Mouse (Mus musculus) intestine, embryonic 16.5 days (tissue): ENCODE data around the gene Ncbp3. TPM values are rescaled to one million over a fixed set of nuclear protein-coding genes. Genes with fewer than 3 reads are reported as not detected.
A peak's percentile ranks its signal among the peaks of the same experiment; 100 is the strongest.

Experiments used
- ATAC-seq: fragments of 200-750 bp; cut with Nextera tagmentation; 2 replicates; pipeline ENCODE4 v1.8.0; 2017; ENCODE audit warnings: moderate TSS enrichment, moderate library complexity
- H3K27ac ChIP-seq: fragments of 300-500 bp; sonication (generic); 2 replicates; pipeline ENCODE4 v1.5.1; 2014; ENCODE audit warnings: mild to moderate bottlenecking, low read length
- H3K27me3 ChIP-seq: fragments of 300-500 bp; sonication (generic); replicated peaks from 2 replicates; pipeline ENCODE4 v1.6.1; 2014; ENCODE audit warnings: low read length, control low read depth, mixed read lengths; ENCODE audit not compliant: control insufficient read depth, insufficient read depth
- H3K36me3 ChIP-seq: fragments of 300-500 bp; sonication (generic); 2 replicates; pipeline ENCODE4 v1.6.1; 2014; ENCODE audit warnings: low read length, control low read depth; ENCODE audit not compliant: control insufficient read depth, insufficient read depth
- H3K4me1 ChIP-seq: fragments of 300-500 bp; sonication (generic); 2 replicates; pipeline ENCODE4 v1.6.1; 2014; ENCODE audit warnings: low read length, control low read depth, mixed read lengths; ENCODE audit not compliant: control insufficient read depth, insufficient read depth
- H3K4me2 ChIP-seq: fragments of 300-500 bp; sonication (generic); 2 replicates; pipeline ENCODE4 v1.6.1; 2014; ENCODE audit warnings: low read depth, low read length, control low read depth
- H3K4me3 ChIP-seq: fragments of 300-500 bp; sonication (generic); 2 replicates; pipeline ENCODE4 v1.5.1; 2014; ENCODE audit warnings: mild to moderate bottlenecking, low read length
- H3K9ac ChIP-seq: fragments of 300-500 bp; sonication (generic); 2 replicates; pipeline ENCODE4 v1.6.1; 2014; ENCODE audit warnings: low read depth, low read length
- H3K9me3 ChIP-seq: fragments of 300-500 bp; sonication (generic); 2 replicates; pipeline ENCODE4 v1.6.1; 2016; ENCODE audit warnings: low read length, control low read depth; ENCODE audit not compliant: control insufficient read depth
- WGBS: fragments of 180-500 bp; shearing (Covaris S2); extraction: QIAGEN DNeasy Blood & Tissue Kit; methylation state at CpG from one replicate; pipeline ENCODE4 v1.1.7; 2014; 5-methylcytosine and 5-hydroxymethylcytosine counted together
- polyA plus RNA-seq: library from polyadenylated mRNA; unstranded; fragments of >200 nt; fragmentation: Nextera tagmentation; extraction: Ambion mirVana; gene quantifications from 2 replicates; pipeline ENCODE4 v1.2.1, GENCODE M21; 2015

Gene Ncbp3
- polyA plus RNA-seq, 1 experiment from 2014 or later = 8.3 TPM

DNA sequence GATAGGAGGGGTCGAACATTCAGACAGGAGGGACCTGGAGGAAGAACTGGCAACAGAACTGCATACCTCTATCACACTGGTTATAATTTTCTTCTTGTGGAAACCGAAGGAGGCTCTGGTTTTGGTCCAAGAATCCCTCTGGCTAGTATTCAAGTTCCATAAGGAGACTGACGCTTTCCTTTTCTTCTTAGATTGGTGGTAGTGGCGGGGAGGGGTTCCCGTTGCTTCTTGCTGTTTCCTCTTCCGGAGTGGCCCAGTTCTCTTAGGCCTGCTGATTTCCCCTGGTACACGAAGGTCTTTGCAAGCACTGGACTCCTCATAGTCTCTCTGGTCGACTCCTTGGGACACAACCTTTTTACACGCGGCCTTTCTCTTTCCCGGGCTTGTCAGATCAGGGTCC is 89.5 kb downstream of the Ncbp3 start:
- Histone ChIP-seq H3K4me3 (peak overlapping the region; percentile 92), H3K27ac (peak overlapping the region; percentile 14; the same call in 1 of the 2 replicates), H3K27me3 (no peaks in the 10 kb centered on the region), H3K9ac (peak overlapping the region; percentile 82), H3K36me3 (no peaks in the 10 kb centered on the region), H3K4me1 (peaks cover 24% of the 10 kb centered on the region), H3K4me2 (peak overlapping the region; percentile 72), H3K9me3 (no peaks in the 10 kb centered on the region)
- WGBS = 19% methylated on average over 11 of the region's 11 CpGs
- ATAC-seq = peak; percentile 26; the same call in 1 of the 2 replicates

- H3K4me3 ChIP-seq = peak within 1 kb of the TSS; percentile 92
- H3K4me2 ChIP-seq = peak within 1 kb of the TSS; percentile 72
- WGBS = under 1% methylated on average over 84 of the region's 84 CpGs
- H3K27ac ChIP-seq = peak within 1 kb of the TSS; percentile 14; the same call in 1 of the 2 replicates
- no peaks in the 10 kb centered on the region for H3K36me3 ChIP-seq
- H3K27me3 ChIP-seq = no peaks in the 10 kb centered on the region
- H3K9me3 ChIP-seq = no peaks in the 10 kb centered on the region
- H3K4me1 ChIP-seq = peaks cover 24% of the 10 kb centered on the region
- peak; percentile 88 for ATAC-seq
- H3K9ac ChIP-seq = peak within 1 kb of the TSS; percentile 82
These were observed 90.3 kb downstream of the Ncbp3 start, which contains the start of gene Haspin for GRCm38 (mm10) chr11:73137591-73138501. TSS of gene Haspin (minus strand) at chr11:73138294.

Other genes with a start within 250 kb of the Ncbp3 start
- 28.1 and 28.8 TPM in 2 replicates for gene Atp2a3, start 86.6 kb upstream of the Ncbp3 start, polyA plus RNA-seq
- 15.7 and 16.5 TPM in 2 replicates for gene P2rx1, start 48.7 kb upstream of the Ncbp3 start, polyA plus RNA-seq
- gene Camkk1, start 28.8 kb upstream of the Ncbp3 start, polyA plus RNA-seq = 8.1 and 8.9 TPM in 2 replicates
- 0.37 TPM in 2 replicates for gene Itgae, start 42.8 kb downstream of the Ncbp3 start, polyA plus RNA-seq
- 13.1 and 14.1 TPM in 2 replicates for gene Haspin, start 90.5 kb downstream of the Ncbp3 start, polyA plus RNA-seq
- 0.12 TPM in 1 of 2 replicates, not detected in the other for gene P2rx5, start 112.6 kb downstream of the Ncbp3 start, polyA plus RNA-seq
- 116 and 121 TPM in 2 replicates for gene Emc6, start 129.3 kb downstream of the Ncbp3 start, polyA plus RNA-seq
- gene Tax1bp3, start 129.3 kb downstream of the Ncbp3 start, polyA plus RNA-seq = 231 and 236 TPM in 2 replicates
- 36.0 and 40.9 TPM in 2 replicates for gene Ctns, start 151.3 kb downstream of the Ncbp3 start, polyA plus RNA-seq
- 11.9 and 19.2 TPM in 2 replicates for gene Shpk, start 151.7 kb downstream of the Ncbp3 start, polyA plus RNA-seq
- gene Trpv1, start 186.5 kb downstream of the Ncbp3 start, polyA plus RNA-seq = 0.12 TPM in 2 replicates
- gene Trpv3, start 219.6 kb downstream of the Ncbp3 start, polyA plus RNA-seq = 0.13 and 0.16 TPM in 2 replicates